Mouse (Mus musculus) liver, postnatal 0 days (tissue): ENCODE data around the gene Zfp629.

Experiments used
- CTCF ChIP-seq: sonication (generic); IDR thresholded peaks from 2 replicates; pipeline ENCODE4 v1.5.1; 2016; ENCODE audit warnings: antibody characterized with exemption, low read depth
- EP300 ChIP-seq: IDR thresholded peaks from 2 replicates; pipeline ENCODE4 v1.6.1; 2016; ENCODE audit warnings: antibody characterized with exemption, low read depth, mild to moderate bottlenecking

DNA sequence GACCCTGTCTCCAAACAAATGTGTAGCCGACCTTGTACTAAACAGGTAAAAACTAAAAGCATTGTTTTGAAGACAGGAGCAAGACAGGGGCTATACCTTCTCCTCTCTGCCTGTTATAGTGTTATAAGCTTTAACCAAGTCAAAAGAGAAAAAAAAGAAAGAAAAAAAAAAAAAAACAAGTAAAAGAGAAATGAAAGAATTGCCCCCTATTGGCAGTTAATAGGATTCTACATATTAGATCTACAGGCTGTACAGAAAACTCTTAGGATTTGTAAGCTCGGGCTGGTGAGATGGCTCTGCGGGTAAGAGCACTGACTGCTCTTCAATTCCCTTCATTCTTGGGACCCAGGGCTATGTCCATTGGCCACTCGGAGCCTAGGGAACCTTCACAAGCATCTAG is 26.7 kb upstream of the Zfp629 start:
- TF ChIP-seq EP300 (no peak), CTCF (no peak)
